Mouse (Mus musculus) intestine, embryonic 14.5 days (tissue): ENCODE measurements at regions not wholly inside any gene's neighbourhood (a gene's known extent, or its start where the extent isn't known, plus 50 kb on each side); places are given as distances from the start of the nearest gene placed in this dataset.
A peak's percentile ranks its signal among the peaks of the same experiment; 100 is the strongest.
"Not testable (repeated sequence)": the region's sequence is repeated elsewhere in the genome, so short reads cannot be mapped to it uniquely, and the experiment has no call there.

Experiments
- ATAC-seq: fragments of 200-750 bp; cut with Nextera tagmentation; replicated peaks from 2 replicates; pipeline ENCODE4 v1.8.0; 2017; ENCODE audit warnings: low read depth, moderate number of reproducible peaks, moderate TSS enrichment, moderate library complexity; ENCODE audit not compliant: low FRiP score, low TSS enrichment
- DNase-seq: peaks from one replicate; pipeline ENCODE4 v3.0.0-alpha.2; 2018; ENCODE audit warnings: low spot score
- H3K27ac ChIP-seq: fragments of 300-500 bp; sonication (generic); 2 replicates; pipeline ENCODE4 v1.5.1; 2014; ENCODE audit warnings: low read depth, mild to moderate bottlenecking, control low read depth
- H3K27me3 ChIP-seq: fragments of 300-500 bp; sonication (generic); replicated peaks from 2 replicates; pipeline ENCODE4 v1.6.1; 2014; ENCODE audit warnings: low read length, control low read depth; ENCODE audit not compliant: control insufficient read depth, insufficient read depth
- H3K36me3 ChIP-seq: fragments of 300-500 bp; sonication (generic); 2 replicates; pipeline ENCODE4 v1.6.1; 2014; ENCODE audit warnings: low read length, control low read depth; ENCODE audit not compliant: control insufficient read depth, insufficient read depth
- H3K4me1 ChIP-seq: fragments of 300-500 bp; sonication (generic); replicated peaks from 2 replicates; pipeline ENCODE4 v1.6.1; 2014; ENCODE audit warnings: low read length, control low read depth, mixed read lengths; ENCODE audit not compliant: control insufficient read depth, insufficient read depth
- H3K4me2 ChIP-seq: fragments of 300-500 bp; sonication (generic); 2 replicates; pipeline ENCODE4 v1.6.1; 2014; ENCODE audit warnings: low read length
- H3K4me3 ChIP-seq: fragments of 300-500 bp; sonication (generic); 2 replicates; pipeline ENCODE4 v1.5.1; 2014; ENCODE audit warnings: low read depth, low read length, control low read depth, mixed read lengths
- H3K9ac ChIP-seq: fragments of 300-500 bp; sonication (generic); 2 replicates; pipeline ENCODE4 v1.6.1; 2014; ENCODE audit warnings: mild to moderate bottlenecking, low read length
- H3K9me3 ChIP-seq: fragments of 300-500 bp; sonication (generic); 2 replicates; pipeline ENCODE4 v1.6.1; 2016; ENCODE audit warnings: low read length, control low read depth; ENCODE audit not compliant: control insufficient read depth
- WGBS: fragments of 180-500 bp; shearing (Covaris S2); extraction: QIAGEN DNeasy Blood & Tissue Kit; methylation state at CpG from one replicate; pipeline ENCODE4 v1.1.7; 2014; 5-methylcytosine and 5-hydroxymethylcytosine counted together

- WGBS: 84% methylated on average over 21 of the region's 21 CpGs
- not testable (repeated sequence) for DNase-seq, H3K9me3 ChIP-seq, H3K4me2 ChIP-seq, H3K9ac ChIP-seq, H3K4me3 ChIP-seq, ATAC-seq, H3K27me3 ChIP-seq, H3K27ac ChIP-seq, H3K36me3 ChIP-seq, H3K4me1 ChIP-seq
Observed at GRCm38 (mm10) chr17:16997241-16997640, 66.7 kb upstream of the Zfp960 start.

DNA sequence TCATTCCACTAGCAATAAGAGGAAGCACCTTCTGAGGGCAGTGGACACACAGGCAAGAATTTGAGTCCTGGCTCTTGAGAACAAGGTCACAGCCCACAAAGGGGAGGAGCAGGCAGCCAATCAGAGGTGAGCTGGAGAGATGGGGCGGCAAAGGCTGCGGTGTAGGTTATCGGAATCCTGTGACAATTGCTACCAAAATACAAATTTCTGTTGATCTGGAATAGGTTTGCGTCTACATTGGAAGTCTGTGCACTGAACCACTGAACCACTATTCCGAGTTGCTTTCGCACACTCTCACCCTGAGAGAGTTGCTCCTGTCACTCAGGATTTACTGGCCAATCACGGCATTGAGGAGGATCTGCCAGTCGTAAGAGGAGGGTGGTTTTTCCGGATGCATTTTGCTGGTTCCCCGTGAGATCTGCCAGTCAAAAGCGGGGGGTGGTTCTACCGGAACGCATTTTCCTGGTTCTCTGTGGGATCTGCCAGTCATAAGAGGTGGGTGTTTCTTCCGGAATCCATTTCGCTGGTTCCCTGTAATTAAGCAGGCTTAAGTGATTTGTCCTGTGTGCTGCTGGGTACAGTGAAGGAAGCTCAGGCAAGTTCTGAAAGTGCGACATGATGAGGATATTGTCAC lies 59.2 kb upstream of the Zfp960 start:
- not testable (repeated sequence) for H3K9me3 ChIP-seq, H3K4me1 ChIP-seq, H3K27ac ChIP-seq, H3K36me3 ChIP-seq, H3K27me3 ChIP-seq
- Histone ChIP-seq H3K4me3 (peak overlapping the region; percentile 55), H3K9ac (peak overlapping the region; percentile 35; the same call in 1 of the 2 replicates), H3K4me2 (peak overlapping the region; percentile 57)
- peak; percentile 100 for ATAC-seq
- peak; percentile 87 for DNase-seq
- WGBS: 1% methylated on average over 16 of the region's 16 CpGs

DNA sequence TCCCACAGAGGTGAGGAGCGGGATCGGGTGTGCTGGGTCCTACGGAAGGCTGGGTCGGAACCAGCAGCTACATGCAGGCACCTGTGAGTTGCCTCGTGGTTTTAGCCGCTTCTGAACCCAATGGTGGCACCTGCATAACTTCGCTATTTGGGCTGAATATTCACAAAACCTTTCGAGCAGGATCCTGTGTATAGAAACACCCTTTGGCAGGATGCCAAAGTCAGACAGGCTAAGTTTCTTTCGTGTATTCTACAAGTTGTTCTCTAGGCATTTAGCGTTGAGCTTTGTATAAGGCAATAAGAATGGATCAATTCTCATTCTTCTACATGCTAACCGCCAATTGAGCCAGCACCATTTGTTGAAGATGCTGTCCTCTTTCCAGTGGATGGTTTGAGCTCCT lies 58.6 kb upstream of the Zfp960 start:
- not testable (repeated sequence) for ATAC-seq, H3K27me3 ChIP-seq, H3K36me3 ChIP-seq, H3K27ac ChIP-seq, H3K9me3 ChIP-seq, H3K4me1 ChIP-seq
- peak overlapping the region; percentile 55 for H3K4me3 ChIP-seq
- peak overlapping the region; percentile 35; the same call in 1 of the 2 replicates for H3K9ac ChIP-seq
- WGBS: 4% methylated on average over 11 of the region's 11 CpGs
- DNase-seq: peak; percentile 65
- peak overlapping the region; percentile 57 for H3K4me2 ChIP-seq
